Mouse (Mus musculus): ENCODE data around the gene Ubn1. TPM values are rescaled to one million over a fixed set of nuclear protein-coding genes. Genes with fewer than 3 reads are reported as not detected.

The Ubn1 gene
- polyA plus RNA-seq, 1 experiment, result 40.3 TPM

DNA sequence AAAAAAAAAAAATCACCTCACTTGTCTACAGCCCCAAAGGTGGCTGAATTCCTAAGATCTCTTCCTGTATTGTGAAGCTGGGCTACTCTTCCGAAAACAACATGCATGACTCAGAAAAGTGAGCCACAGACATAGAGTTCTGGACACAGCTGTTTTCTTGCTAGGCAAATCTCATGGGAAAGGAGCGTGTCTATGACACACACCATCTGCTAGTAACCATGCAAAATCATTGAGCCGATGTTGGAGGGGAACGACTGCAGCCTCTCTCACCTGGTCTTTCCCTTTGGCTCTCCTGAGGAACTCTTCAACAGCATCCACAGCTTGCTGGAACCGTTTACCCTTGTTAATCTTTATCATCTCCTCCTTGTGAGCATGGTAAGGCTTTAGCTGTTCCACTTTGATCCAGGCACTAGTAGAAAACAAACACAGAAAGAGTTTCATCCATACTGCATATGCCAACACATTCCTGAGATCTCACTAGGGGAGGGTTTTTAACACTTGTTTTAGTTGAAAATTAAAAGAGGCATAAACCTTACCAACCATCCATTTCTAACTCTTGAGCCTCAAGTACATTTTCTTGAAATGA is 13.1 kb upstream of the Ubn1 start:
- no peak for DNase-seq (ENCODE audit: low read depth in 1 of 2, low spot score in 2 of 2)
- Histone ChIP-seq H3K27ac (ENCODE audit: insufficient read depth, low read length) (no peak overlapping the region), H3K4me1 (ENCODE audit: control insufficient read depth, insufficient read depth, insufficient read length) (no peaks in the 10 kb centered on the region), H3K36me3 (ENCODE audit: control insufficient read depth, insufficient read depth, low read length) (peaks cover 56% of the 10 kb centered on the region), H3K4me3 (ENCODE audit: extremely low read depth, insufficient read depth, insufficient read length) (no peak overlapping the region), H3K27me3 (ENCODE audit: control insufficient read depth, insufficient read depth, low read length) (no peaks in the 10 kb centered on the region)
- TF ChIP-seq CTCF (IDR thresholded peaks at IDR 0.05; ENCODE audit: extremely low read depth, insufficient read depth, insufficient read length, insufficient replicate concordance), result no peak
- TF ChIP-seq POLR2A (IDR thresholded peaks at IDR 0.05; ENCODE audit: low read depth, low read length), result no peak
- WGBS, result 87% methylated on average over 5 of the region's 5 CpGs

- no peak for DNase-seq (ENCODE audit: low read depth in 1 of 2, low spot score in 2 of 2)
- no peaks in the 10 kb centered on the region for H3K27me3 ChIP-seq (ENCODE audit: control insufficient read depth, insufficient read depth, low read length)
- no peak overlapping the region for H3K4me3 ChIP-seq (ENCODE audit: extremely low read depth, insufficient read depth, insufficient read length)
- peaks cover 3% of the 10 kb centered on the region; the same call in 1 of the 2 replicates for H3K4me1 ChIP-seq (ENCODE audit: control insufficient read depth, insufficient read depth, insufficient read length)
- no peak overlapping the region for H3K27ac ChIP-seq (ENCODE audit: insufficient read depth, low read length)
- TF ChIP-seq CTCF (IDR thresholded peaks at IDR 0.05; ENCODE audit: extremely low read depth, insufficient read depth, insufficient read length, insufficient replicate concordance) (no peak), POLR2A (IDR thresholded peaks at IDR 0.05; ENCODE audit: low read depth, low read length) (no peak)
- H3K36me3 ChIP-seq (ENCODE audit: control insufficient read depth, insufficient read depth, low read length), result peaks cover 31% of the 10 kb centered on the region
- 94% methylated on average over 3 of the region's 3 CpGs for WGBS
These were observed 4.5 kb upstream of the Ubn1 start for GRCm38 (mm10) chr16:5045322-5045721.

DNA sequence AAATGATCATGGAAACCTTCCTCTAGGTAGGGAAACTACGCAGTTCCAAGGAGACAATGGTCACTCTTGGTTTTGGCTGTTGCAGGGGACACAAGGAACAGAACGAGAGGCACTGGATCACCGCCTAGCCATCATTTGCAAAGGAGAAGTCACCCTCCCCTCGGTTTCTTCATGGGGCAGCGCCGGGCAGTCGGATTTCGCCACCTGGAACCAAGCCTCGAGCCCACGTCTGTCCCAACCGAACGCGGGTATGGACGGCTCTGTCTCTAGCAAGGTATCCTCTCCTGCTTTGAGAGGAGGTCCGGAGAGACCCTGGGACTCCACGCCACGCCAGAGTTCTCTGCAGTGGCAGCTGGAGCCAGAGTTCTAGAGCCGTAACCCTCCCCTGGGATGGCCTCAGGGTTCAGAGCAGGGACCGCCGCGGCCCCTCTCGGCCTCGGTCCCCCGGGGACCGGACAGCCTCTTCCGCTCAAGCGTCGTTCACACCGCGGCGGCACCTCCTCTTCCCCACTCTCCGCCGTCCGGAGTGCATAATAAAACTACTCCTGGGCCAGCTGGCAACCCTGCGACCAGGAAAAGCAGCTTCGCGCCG is 579 bp upstream of the Ubn1 start:
- H3K4me3 ChIP-seq (ENCODE audit: extremely low read depth, insufficient read depth, insufficient read length), result peak overlapping the region; percentile 83
- under 1% methylated on average over 38 of the region's 38 CpGs for WGBS
- TF ChIP-seq POLR2A (IDR thresholded peaks at IDR 0.05; ENCODE audit: low read depth, low read length) (no peak), CTCF (IDR thresholded peaks at IDR 0.05; ENCODE audit: extremely low read depth, insufficient read depth, insufficient read length, insufficient replicate concordance) (no peak)
- H3K27me3 ChIP-seq (ENCODE audit: control insufficient read depth, insufficient read depth, low read length), result no peaks in the 10 kb centered on the region
- peak overlapping the region; percentile 90 for H3K27ac ChIP-seq (ENCODE audit: insufficient read depth, low read length)
- peaks cover 5% of the 10 kb centered on the region; the same call in 1 of the 2 replicates for H3K4me1 ChIP-seq (ENCODE audit: control insufficient read depth, insufficient read depth, insufficient read length)
- peaks cover 15% of the 10 kb centered on the region for H3K36me3 ChIP-seq (ENCODE audit: control insufficient read depth, insufficient read depth, low read length)
- DNase-seq (ENCODE audit: low read depth in 1 of 2, low spot score in 2 of 2), result no peak

GRCm38 (mm10) chr16:5050251-5051110 is 624 bp downstream of the Ubn1 start:
- Histone ChIP-seq H3K4me3 (ENCODE audit: extremely low read depth, insufficient read depth, insufficient read length) (peak overlapping the region; percentile 82), H3K4me1 (ENCODE audit: control insufficient read depth, insufficient read depth, insufficient read length) (peaks cover 5% of the 10 kb centered on the region; the same call in 1 of the 2 replicates), H3K27ac (ENCODE audit: insufficient read depth, low read length) (peak overlapping the region; percentile 96), H3K36me3 (ENCODE audit: control insufficient read depth, insufficient read depth, low read length) (peaks cover 18% of the 10 kb centered on the region), H3K27me3 (ENCODE audit: control insufficient read depth, insufficient read depth, low read length) (no peaks in the 10 kb centered on the region)
- no peak for TF ChIP-seq CTCF (IDR thresholded peaks at IDR 0.05; ENCODE audit: extremely low read depth, insufficient read depth, insufficient read length, insufficient replicate concordance)
- no peak for TF ChIP-seq POLR2A (IDR thresholded peaks at IDR 0.05; ENCODE audit: low read depth, low read length)
- under 1% methylated on average over 78 of the region's 78 CpGs for WGBS
- DNase-seq (ENCODE audit: low read depth in 1 of 2, low spot score in 2 of 2), result peak; percentile 51 to 60

DNA sequence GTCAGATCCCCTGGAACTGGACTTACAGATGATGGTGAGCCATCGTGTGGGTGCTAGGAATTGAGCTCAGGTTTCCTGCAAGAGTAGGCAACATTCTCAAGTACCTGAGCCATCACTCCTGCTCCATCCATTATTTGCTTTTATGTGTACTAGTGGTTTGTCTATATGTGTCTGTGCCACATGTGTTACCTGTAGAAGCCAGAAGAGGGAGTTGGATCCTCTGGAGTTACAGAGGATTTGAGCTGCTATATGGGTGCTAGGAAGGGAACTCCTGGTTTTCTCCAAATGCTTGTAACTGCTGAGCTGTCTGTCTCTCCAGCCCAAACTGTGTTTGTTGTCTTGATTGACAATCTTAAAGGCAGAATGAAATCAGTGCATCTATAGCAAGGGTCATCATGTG is 8.3 kb downstream of the Ubn1 start:
- Histone ChIP-seq H3K27me3 (ENCODE audit: control insufficient read depth, insufficient read depth, low read length) (no peaks in the 10 kb centered on the region), H3K27ac (ENCODE audit: insufficient read depth, low read length) (no peak overlapping the region), H3K36me3 (ENCODE audit: control insufficient read depth, insufficient read depth, low read length) (peaks cover 29% of the 10 kb centered on the region), H3K4me3 (ENCODE audit: extremely low read depth, insufficient read depth, insufficient read length) (no peak overlapping the region), H3K4me1 (ENCODE audit: control insufficient read depth, insufficient read depth, insufficient read length) (no peaks in the 10 kb centered on the region; the same call in 1 of the 2 replicates)
- 95% methylated on average over 1 of the region's 1 CpGs for WGBS
- TF ChIP-seq POLR2A (IDR thresholded peaks at IDR 0.05; ENCODE audit: low read depth, low read length) (no peak), CTCF (IDR thresholded peaks at IDR 0.05; ENCODE audit: extremely low read depth, insufficient read depth, insufficient read length, insufficient replicate concordance) (no peak)
- no peak for DNase-seq (ENCODE audit: low read depth in 1 of 2, low spot score in 2 of 2)

GRCm38 (mm10) chr16:5063472-5063871 is 13.6 kb downstream of the Ubn1 start:
- peaks cover 36% of the 10 kb centered on the region for H3K36me3 ChIP-seq (ENCODE audit: control insufficient read depth, insufficient read depth, low read length)
- DNase-seq (ENCODE audit: low read depth in 1 of 2, low spot score in 2 of 2), result no peak
- H3K4me3 ChIP-seq (ENCODE audit: extremely low read depth, insufficient read depth, insufficient read length), result no peak overlapping the region
- H3K27ac ChIP-seq (ENCODE audit: insufficient read depth, low read length), result no peak overlapping the region
- no peaks in the 10 kb centered on the region for H3K27me3 ChIP-seq (ENCODE audit: control insufficient read depth, insufficient read depth, low read length)
- TF ChIP-seq CTCF (IDR thresholded peaks at IDR 0.05; ENCODE audit: extremely low read depth, insufficient read depth, insufficient read length, insufficient replicate concordance), result no peak
- TF ChIP-seq POLR2A (IDR thresholded peaks at IDR 0.05; ENCODE audit: low read depth, low read length), result no peak
- no peaks in the 10 kb centered on the region for H3K4me1 ChIP-seq (ENCODE audit: control insufficient read depth, insufficient read depth, insufficient read length)
- whole genome bisulfite sequencing, result 88% methylated on average over 4 of the region's 4 CpGs
